Mouse (Mus musculus) megakaryocyte, embryonic 14.5 days (primary cell): Measurements from ENCODE around the gene Lrrc28.

Source experiments
- FLI1 ChIP-seq: IDR thresholded peaks from 2 replicates; pipeline ENCODE4 v1.6.1; 2012; ENCODE audit warnings: low read length, inconsistent platforms, mixed read lengths
- GATA1 ChIP-seq: IDR thresholded peaks from 3 replicates; pipeline ENCODE4 v1.6.1; 2012; ENCODE audit warnings: mixed read lengths, low read length, inconsistent platforms, borderline replicate concordance

DNA sequence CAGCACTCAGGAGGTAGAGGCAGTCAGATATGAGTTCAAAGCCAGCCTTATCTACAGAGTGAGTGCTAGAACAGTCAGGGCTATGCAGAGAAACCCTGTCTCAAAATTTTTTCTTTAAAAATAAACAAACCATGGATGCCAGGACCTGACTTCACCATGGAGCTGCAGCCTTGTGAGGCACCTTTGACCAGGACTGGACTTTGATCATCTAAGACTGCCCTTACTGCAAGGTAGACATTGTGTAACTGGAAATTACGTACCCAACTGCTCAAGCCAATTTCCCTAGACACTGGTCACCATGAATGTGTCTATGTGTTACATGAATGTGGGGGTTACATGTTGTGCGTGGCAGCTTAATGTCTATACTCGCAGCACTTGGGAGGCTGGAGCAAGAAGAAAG lies 10.9 kb downstream of the Lrrc28 start:
- TF ChIP-seq FLI1 (no peak), GATA1 (no peak)
